Comparison of ENCODE assay signal across 13 mouse cellular contexts in genomic region chr7:45334605-45335004, GRCm38 (mm10). TPM values are rescaled to one million over a fixed set of nuclear protein-coding genes. Genes with fewer than 3 reads are reported as not detected.
DNase-seq lines count a peak whose midpoint lies in the region; ATAC-seq and TF ChIP-seq lines count a peak whose summit lies in the region.
"Had no signal": no experiment of that assay in that cellular context is flagged by ENCODE, and none has a peak within 500 bp of the region (broad histone marks: within the 10 kb centered on the region; RNA-seq: fewer than 3 reads in every experiment).

No protein-coding gene starts in this region.

- no peaks in the 10 kb centered on the region for H3K36me3 ChIP-seq in lung, embryonic 14.5 days (ENCODE audit: insufficient read depth)
- no peaks in the 10 kb centered on the region for H3K36me3 ChIP-seq in lung, postnatal 0 days (ENCODE audit: insufficient read depth, low read length)
- H3K36me3 ChIP-seq in heart, embryonic 13.5 days = peaks cover 3% of the 10 kb centered on the region; the same call in 1 of the 2 replicates
- H3K36me3 ChIP-seq in limb, embryonic 15.5 days = peaks cover 4% of the 10 kb centered on the region; the same call in 1 of the 2 replicates
- H3K36me3 ChIP-seq in hindbrain, embryonic 11.5 days (ENCODE audit: control insufficient read depth, insufficient read depth, low read length) = no peaks in the 10 kb centered on the region

- no peak overlapping the region for H3K4me3 ChIP-seq in lung, embryonic 14.5 days (ENCODE audit: low read depth, low read length)
- no peak overlapping the region for H3K4me3 ChIP-seq in lung, postnatal 0 days (ENCODE audit: low read depth, low read length)
- peak overlapping the region; percentile 64 for H3K4me3 ChIP-seq in heart, embryonic 13.5 days
- no peak overlapping the region for H3K4me3 ChIP-seq in limb, embryonic 15.5 days
- no peak overlapping the region for H3K4me3 ChIP-seq in hindbrain, embryonic 11.5 days (ENCODE audit: low read depth, low read length)

- no peak for ATAC-seq in lung, embryonic 14.5 days (ENCODE audit: insufficient read depth)
- ATAC-seq in lung, postnatal 0 days = no peak
- no peak; the same call in 1 of the 2 replicates for ATAC-seq in heart, embryonic 13.5 days (ENCODE audit: extremely low read depth, insufficient number of reproducible peaks, low FRiP score, low TSS enrichment)
- peak; percentile 31; the same call in 1 of the 2 replicates for ATAC-seq in limb, embryonic 15.5 days (ENCODE audit: insufficient number of reproducible peaks, low FRiP score, low TSS enrichment, low read depth)
- no peak for ATAC-seq in hindbrain, embryonic 11.5 days (ENCODE audit: low FRiP score)

- H3K27me3 ChIP-seq in lung, embryonic 14.5 days (ENCODE audit: insufficient read depth, low read length) = no peaks in the 10 kb centered on the region
- H3K27me3 ChIP-seq in lung, postnatal 0 days (replicated peaks; ENCODE audit: insufficient read depth, low read length) = no peaks in the 10 kb centered on the region
- peaks cover 12% of the 10 kb centered on the region for H3K27me3 ChIP-seq in heart, embryonic 13.5 days (replicated peaks)
- 0 out of 2 replicates have a peak, but pooled peaks cover 3% of the 10 kb centered on the region for H3K27me3 ChIP-seq in limb, embryonic 15.5 days
- H3K27me3 ChIP-seq in hindbrain, embryonic 11.5 days (ENCODE audit: control insufficient read depth, insufficient read depth, low read length) = peaks cover 5% of the 10 kb centered on the region

- H3K4me1 ChIP-seq in lung, embryonic 14.5 days (ENCODE audit: insufficient read depth) = peaks cover 18% of the 10 kb centered on the region
- peaks cover 4% of the 10 kb centered on the region; the same call in 1 of the 2 replicates for H3K4me1 ChIP-seq in lung, postnatal 0 days (ENCODE audit: insufficient read depth, low read depth, low read length)
- H3K4me1 ChIP-seq in heart, embryonic 13.5 days = peaks cover 78% of the 10 kb centered on the region
- peaks cover 51% of the 10 kb centered on the region for H3K4me1 ChIP-seq in limb, embryonic 15.5 days
- H3K4me1 ChIP-seq in hindbrain, embryonic 11.5 days (replicated peaks; ENCODE audit: control insufficient read depth, insufficient read depth, low read length) = peaks cover 8% of the 10 kb centered on the region

- TF ChIP-seq EP300 in lung, postnatal 0 days (IDR thresholded peaks at IDR 0.05) = no peak

- TF ChIP-seq CTCF in lung, embryonic 14.5 days (IDR thresholded peaks at IDR 0.05; ENCODE audit: low read depth) = no peak
- no peak for TF ChIP-seq CTCF in lung, postnatal 0 days (IDR thresholded peaks at IDR 0.05)

- DNase-seq in lung, embryonic 14.5 days = no peak
- no peak for DNase-seq in lung, postnatal 0 days (ENCODE audit: low spot score)
- peak; percentile 69 to 77 for DNase-seq in gastrocnemius, adult 8-10 months (ENCODE audit: low spot score in 2 of 2)
- no peak for DNase-seq in thymus, postnatal 14 days
- no peak for DNase-seq in hindbrain, embryonic 11.5 days (ENCODE audit: low spot score)
- DNase-seq: kidney, postnatal 14 days; liver; thymus, postnatal 25 days had no signal

- peak overlapping the region; percentile 7; the same call in 1 of the 2 replicates for H3K27ac ChIP-seq in lung, embryonic 14.5 days (ENCODE audit: low read depth)
- H3K27ac ChIP-seq in lung, postnatal 0 days (ENCODE audit: low read length) = no peak overlapping the region
- peak overlapping the region; percentile 97 for H3K27ac ChIP-seq in heart, embryonic 13.5 days (replicated peaks)
- peak overlapping the region; percentile 59 for H3K27ac ChIP-seq in limb, embryonic 15.5 days
- no peak overlapping the region for H3K27ac ChIP-seq in hindbrain, embryonic 11.5 days (ENCODE audit: low read depth, low read length)

- H3K9ac ChIP-seq in lung, embryonic 14.5 days = no peak overlapping the region
- H3K9ac ChIP-seq in lung, postnatal 0 days (replicated peaks; ENCODE audit: low read depth) = no peak overlapping the region
- H3K9ac ChIP-seq in heart, embryonic 13.5 days = peak overlapping the region; percentile 82
- H3K9ac ChIP-seq in limb, embryonic 15.5 days = no peak overlapping the region
- no peak overlapping the region for H3K9ac ChIP-seq in hindbrain, embryonic 11.5 days (ENCODE audit: low read depth, low read length)

- H3K4me2 ChIP-seq in lung, embryonic 14.5 days = peak overlapping the region; percentile 93
- H3K4me2 ChIP-seq in lung, postnatal 0 days (replicated peaks; ENCODE audit: low read depth, low read length) = no peak overlapping the region
- peak overlapping the region; percentile 85 for H3K4me2 ChIP-seq in heart, embryonic 13.5 days
- no peak overlapping the region for H3K4me2 ChIP-seq in limb, embryonic 15.5 days
- no peak overlapping the region for H3K4me2 ChIP-seq in hindbrain, embryonic 11.5 days (replicated peaks; ENCODE audit: low read depth, low read length)

- no peaks in the 10 kb centered on the region for H3K9me3 ChIP-seq in lung, embryonic 14.5 days (ENCODE audit: low read depth, low read length)
- no peaks in the 10 kb centered on the region for H3K9me3 ChIP-seq in lung, postnatal 0 days (ENCODE audit: low read length)
- H3K9me3 ChIP-seq in heart, embryonic 13.5 days = no peaks in the 10 kb centered on the region
- H3K9me3 ChIP-seq in limb, embryonic 15.5 days = no peaks in the 10 kb centered on the region
- no peaks in the 10 kb centered on the region for H3K9me3 ChIP-seq in hindbrain, embryonic 11.5 days (ENCODE audit: control insufficient read depth, low read length)

- WGBS in lung, embryonic 14.5 days = 11% methylated on average over 3 of the region's 3 CpGs
- WGBS in lung, postnatal 0 days = 26% methylated on average over 3 of the region's 3 CpGs
- 16% methylated on average over 3 of the region's 3 CpGs for WGBS in heart, embryonic 13.5 days
- WGBS in limb, embryonic 15.5 days = 38% methylated on average over 3 of the region's 3 CpGs
- WGBS in hindbrain, embryonic 11.5 days = 31% methylated on average over 3 of the region's 3 CpGs

RNA-seq across cellular contexts. Expression of gene Hrc, which starts 0.5 kb away (rescaled TPM):
- polyA plus RNA-seq in lung, embryonic 14.5 days (2014; fragmentation: Nextera tagmentation; extraction: Ambion mirVana) = 0.58 and 1.2 TPM in 2 replicates
- polyA plus RNA-seq in lung, postnatal 0 days (2015; fragmentation: Nextera tagmentation; extraction: Ambion mirVana) = 0.50 and 0.54 TPM in 2 replicates
- 100 to 1,000 TPM; 700 to 858 (median 833) TPM for total RNA-seq in gastrocnemius, adult 8-10 months (2022)
- 24.2 and 27.7 TPM in 2 replicates for polyA plus RNA-seq in heart, embryonic 13.5 days (2015; fragmentation: Nextera tagmentation; extraction: Ambion mirVana)
- polyA plus RNA-seq in limb, embryonic 15.5 days (2015; fragmentation: Nextera tagmentation; extraction: Ambion mirVana) = 6.5 and 15.1 TPM in 2 replicates
- 0.68 and 0.77 TPM in 2 replicates for polyA plus RNA-seq in hindbrain, embryonic 11.5 days (2014; fragmentation: Nextera tagmentation; extraction: Ambion mirVana)
- total RNA-seq: megakaryocyte-erythroid progenitor cell, adult 5-6 weeks had no signal

RNA-seq across cellular contexts. Expression of gene Trpm4, which starts 1.0 kb away (rescaled TPM):
- 11.4 and 15.7 TPM in 2 replicates for polyA plus RNA-seq in lung, embryonic 14.5 days (2014; fragmentation: Nextera tagmentation; extraction: Ambion mirVana)
- polyA plus RNA-seq in lung, postnatal 0 days (2015; fragmentation: Nextera tagmentation; extraction: Ambion mirVana) = 19.2 and 21.9 TPM in 2 replicates
- 10 to 100 TPM; 30.7 to 35.6 (median 32.0) TPM for total RNA-seq in gastrocnemius, adult 8-10 months (2022)
- 12.7 and 13.5 TPM in 2 replicates for polyA plus RNA-seq in heart, embryonic 13.5 days (2015; fragmentation: Nextera tagmentation; extraction: Ambion mirVana)
- 22.0 and 22.6 TPM in 2 replicates for polyA plus RNA-seq in limb, embryonic 15.5 days (2015; fragmentation: Nextera tagmentation; extraction: Ambion mirVana)
- 5.2 and 6.9 TPM in 2 replicates for polyA plus RNA-seq in hindbrain, embryonic 11.5 days (2014; fragmentation: Nextera tagmentation; extraction: Ambion mirVana)

RNA-seq across cellular contexts. Expression of gene Ppfia3, which starts 32.2 kb away (rescaled TPM):
- 3.1 and 3.2 TPM in 2 replicates for polyA plus RNA-seq in lung, embryonic 14.5 days (2014; fragmentation: Nextera tagmentation; extraction: Ambion mirVana)
- 1.8 and 2.0 TPM in 2 replicates for polyA plus RNA-seq in lung, postnatal 0 days (2015; fragmentation: Nextera tagmentation; extraction: Ambion mirVana)
- total RNA-seq in gastrocnemius, adult 8-10 months (2022) = under 1 TPM in 3 of 4 experiments, not detected in 1; 0.07 to 0.24 (median 0.09) TPM
- 2.3 and 2.9 TPM in 2 replicates for polyA plus RNA-seq in heart, embryonic 13.5 days (2015; fragmentation: Nextera tagmentation; extraction: Ambion mirVana)
- 7.8 and 9.1 TPM in 2 replicates for polyA plus RNA-seq in limb, embryonic 15.5 days (2015; fragmentation: Nextera tagmentation; extraction: Ambion mirVana)
- 8.2 and 9.5 TPM in 2 replicates for polyA plus RNA-seq in hindbrain, embryonic 11.5 days (2014; fragmentation: Nextera tagmentation; extraction: Ambion mirVana)

RNA-seq across cellular contexts. Expression of gene Lin7b, which starts 35.8 kb away (rescaled TPM):
- polyA plus RNA-seq in lung, embryonic 14.5 days (2014; fragmentation: Nextera tagmentation; extraction: Ambion mirVana) = 0.30 and 0.87 TPM in 2 replicates
- 0.49 TPM in 1 of 2 replicates, not detected in the other for polyA plus RNA-seq in lung, postnatal 0 days (2015; fragmentation: Nextera tagmentation; extraction: Ambion mirVana)
- total RNA-seq in gastrocnemius, adult 8-10 months (2022) = not detected
- polyA plus RNA-seq in heart, embryonic 13.5 days (2015; fragmentation: Nextera tagmentation; extraction: Ambion mirVana) = 1.0 and 1.2 TPM in 2 replicates
- 2.3 and 2.5 TPM in 2 replicates for polyA plus RNA-seq in limb, embryonic 15.5 days (2015; fragmentation: Nextera tagmentation; extraction: Ambion mirVana)
- polyA plus RNA-seq in hindbrain, embryonic 11.5 days (2014; fragmentation: Nextera tagmentation; extraction: Ambion mirVana) = 0.92 and 1.7 TPM in 2 replicates

RNA-seq across cellular contexts. Expression of gene Slc6a21, which starts 57.3 kb away (rescaled TPM):
- polyA plus RNA-seq in lung, embryonic 14.5 days (2014; fragmentation: Nextera tagmentation; extraction: Ambion mirVana) = not detected in 2 replicates
- polyA plus RNA-seq in lung, postnatal 0 days (2015; fragmentation: Nextera tagmentation; extraction: Ambion mirVana) = not detected in 2 replicates
- total RNA-seq in gastrocnemius, adult 8-10 months (2022) = not detected
- polyA plus RNA-seq in heart, embryonic 13.5 days (2015; fragmentation: Nextera tagmentation; extraction: Ambion mirVana) = not detected in 2 replicates
- polyA plus RNA-seq in limb, embryonic 15.5 days (2015; fragmentation: Nextera tagmentation; extraction: Ambion mirVana) = not detected in 2 replicates
- polyA plus RNA-seq in hindbrain, embryonic 11.5 days (2014; fragmentation: Nextera tagmentation; extraction: Ambion mirVana) = not detected in 2 replicates
- total RNA-seq: megakaryocyte-erythroid progenitor cell, adult 5-6 weeks had no signal
- polyA plus RNA-seq: embryonic facial prominence, embryonic 11.5 days; small intestine, adult 2 months had no signal

Comparison
In these comparisons a context has a peak if more than half of its experiments do, and no peak if none do; other contexts are left out.
1. H3K27ac ChIP-seq: peak in lung, embryonic 14.5 days (single experiment), heart, embryonic 13.5 days (single experiment) and limb, embryonic 15.5 days (single experiment); none in lung, postnatal 0 days (single experiment) and hindbrain, embryonic 11.5 days (single experiment).
2. H3K4me2 ChIP-seq: peak in lung, embryonic 14.5 days (single experiment) and heart, embryonic 13.5 days (single experiment); none in lung, postnatal 0 days (single experiment), limb, embryonic 15.5 days (single experiment) and hindbrain, embryonic 11.5 days (single experiment).
3. DNase-seq: peak in gastrocnemius, adult 8-10 months (2 of 2); none in lung, embryonic 14.5 days (single experiment), lung, postnatal 0 days (single experiment), thymus, postnatal 14 days (single experiment) and hindbrain, embryonic 11.5 days (single experiment).